In the genomic region with DNA sequence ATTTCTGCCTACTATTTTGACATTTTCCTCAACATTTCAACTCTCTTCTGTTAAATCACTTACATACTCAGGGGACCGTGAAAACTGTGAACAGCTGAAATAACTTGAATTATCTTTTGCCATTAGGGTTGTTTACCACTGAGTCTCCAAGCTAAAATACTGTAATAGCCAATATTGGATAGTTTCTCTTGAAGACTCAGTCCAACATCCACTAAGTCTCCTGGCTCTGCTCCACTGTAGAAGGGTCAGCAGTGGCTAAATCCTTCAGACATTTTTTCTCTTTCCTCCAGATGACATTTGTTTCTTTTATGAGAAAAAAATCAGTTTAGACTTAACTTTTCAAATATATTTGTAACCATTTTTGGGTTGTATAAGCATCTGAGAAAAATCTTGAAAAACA, we compare ENCODE assay signal across 26 mouse cellular contexts.
"Had no signal": no experiment of that assay in that cellular context is flagged by ENCODE, and none has a peak within 500 bp of the region (broad histone marks: within the 10 kb centered on the region; RNA-seq: fewer than 3 reads in every experiment).

No protein-coding gene starts in this region.

- H3K4me3 ChIP-seq: gastrocnemius, adult 2 months; heart, embryonic 10.5 days; heart, embryonic 13.5 days; heart, embryonic 15.5 days; hindbrain, embryonic 10.5 days; hindbrain, embryonic 12.5 days; intestine, embryonic 15.5 days; layer of hippocampus, adult 2 months; left cerebral cortex, adult 2 months; limb, embryonic 10.5 days; limb, embryonic 12.5 days; liver, embryonic 13.5 days; liver, embryonic 15.5 days had no signal

- H3K27ac ChIP-seq: gastrocnemius, adult 2 months; heart, embryonic 10.5 days; heart, embryonic 13.5 days; heart, embryonic 15.5 days; hindbrain, embryonic 10.5 days; hindbrain, embryonic 12.5 days; hindbrain, embryonic 14.5 days; intestine, embryonic 15.5 days; layer of hippocampus, adult 2 months; left cerebral cortex, adult 2 months; limb, embryonic 10.5 days; limb, embryonic 12.5 days; liver, embryonic 13.5 days; liver, embryonic 15.5 days had no signal

- H3K4me1 ChIP-seq: heart, embryonic 10.5 days; heart, embryonic 13.5 days; heart, embryonic 15.5 days; hindbrain, embryonic 10.5 days; hindbrain, embryonic 12.5 days; intestine, embryonic 15.5 days; limb, embryonic 10.5 days; limb, embryonic 12.5 days; liver, embryonic 13.5 days; liver, embryonic 15.5 days had no signal

- H3K36me3 ChIP-seq: heart, embryonic 10.5 days; heart, embryonic 13.5 days; heart, embryonic 15.5 days; hindbrain, embryonic 10.5 days; hindbrain, embryonic 12.5 days; intestine, embryonic 15.5 days; limb, embryonic 10.5 days; limb, embryonic 12.5 days; liver, embryonic 13.5 days; liver, embryonic 15.5 days had no signal

- ATAC-seq: hindbrain, embryonic 16.5 days; inflammation-experienced regulatory T-cells, adult 6 months; intestine, embryonic 15.5 days; intestine, postnatal 0 days had no signal

- H3K27me3 ChIP-seq: heart, embryonic 13.5 days; heart, embryonic 15.5 days; hindbrain, embryonic 12.5 days; intestine, embryonic 15.5 days; limb, embryonic 12.5 days; liver, embryonic 13.5 days; liver, embryonic 15.5 days had no signal

- H3K9me3 ChIP-seq: heart, embryonic 10.5 days; heart, embryonic 13.5 days; heart, embryonic 15.5 days; hindbrain, embryonic 10.5 days; hindbrain, embryonic 12.5 days; intestine, embryonic 15.5 days; limb, embryonic 10.5 days; limb, embryonic 12.5 days; liver, embryonic 13.5 days; liver, embryonic 15.5 days had no signal

- DNase-seq: gastrocnemius, adult 2 months; gastrocnemius, postnatal 10 days; gastrocnemius, postnatal 25 days; heart, adult 18-20 months; heart, postnatal 4 days; kidney, adult 18-20 months; kidney, adult 8-10 months; kidney, postnatal 25 days; liver; liver, embryonic 13.5 days had no signal

- H3K9ac ChIP-seq: heart, embryonic 13.5 days; heart, embryonic 15.5 days; hindbrain, embryonic 12.5 days; hindbrain, embryonic 14.5 days; intestine, embryonic 15.5 days; limb, embryonic 12.5 days; liver, embryonic 13.5 days; liver, embryonic 15.5 days had no signal

- H3K4me2 ChIP-seq: heart, embryonic 13.5 days; heart, embryonic 15.5 days; hindbrain, embryonic 12.5 days; hindbrain, embryonic 14.5 days; intestine, embryonic 15.5 days; limb, embryonic 12.5 days; liver, embryonic 11.5 days; liver, embryonic 13.5 days; liver, embryonic 15.5 days had no signal
